Mouse (Mus musculus) stomach, postnatal 0 days (tissue): ENCODE measurements around the gene Chn2.

Experiments used
- CTCF ChIP-seq: IDR thresholded peaks from 2 replicates; pipeline ENCODE4 v1.5.1; 2016; ENCODE audit warnings: antibody characterized with exemption, low read depth, mild to moderate bottlenecking, moderate library complexity
- EP300 ChIP-seq: optimal IDR thresholded peaks from 2 replicates; pipeline ENCODE3; 2016; ENCODE audit warnings: antibody characterized with exemption

- no peak for TF ChIP-seq EP300
- no peak for TF ChIP-seq CTCF
Measured at GRCm38 (mm10) chr6:54118897-54119296, 79.5 kb downstream of the Chn2 start.
